ENCODE assay signal across 29 mouse cellular contexts in the genomic region with DNA sequence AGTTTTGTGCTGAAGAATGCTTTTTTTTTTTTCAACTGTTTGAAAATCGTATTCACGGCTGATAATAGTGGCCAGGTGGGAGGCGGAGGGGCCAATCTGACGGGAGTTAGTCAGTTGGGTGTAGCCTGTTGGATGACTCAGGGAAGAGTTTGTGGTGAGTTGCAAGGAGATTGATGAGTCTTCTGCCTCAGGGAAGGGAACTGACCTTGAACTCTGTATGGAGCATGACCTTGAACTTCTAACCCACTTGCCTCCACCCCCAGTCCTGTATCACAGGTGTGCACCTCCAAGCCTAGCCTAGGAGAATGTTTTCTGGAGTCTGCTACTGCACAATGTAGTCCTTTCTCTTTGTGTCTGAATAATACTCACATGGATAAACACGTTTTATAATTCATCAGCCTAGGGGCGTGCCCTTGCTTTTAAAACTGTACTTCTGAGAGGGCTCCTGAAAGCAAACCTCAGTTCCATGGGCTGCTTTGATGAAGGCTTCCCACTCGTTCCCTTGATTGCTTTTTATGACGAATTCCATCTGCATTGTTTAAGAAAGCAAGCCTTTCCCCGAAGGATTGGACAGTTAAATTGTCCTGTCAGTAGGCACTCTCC. TPM values are rescaled to one million over a fixed set of nuclear protein-coding genes. Genes with fewer than 3 reads are reported as not detected.
A peak's percentile ranks its signal among the peaks of the same experiment; 100 is the strongest.
DNase-seq lines count a peak whose midpoint lies in the region; TF ChIP-seq lines count a peak whose summit lies in the region.
"Had no signal": no experiment of that assay in that cellular context is flagged by ENCODE, and none has a peak within 500 bp of the region (broad histone marks: within the 10 kb centered on the region; RNA-seq: fewer than 3 reads in every experiment).

No protein-coding gene starts in this region.

- peak; percentile 99 for DNase-seq in ES-CJ7 (ENCODE audit: low read depth, low spot score)
- peak; percentile 99 for DNase-seq in R1 (ENCODE audit: low read depth, low spot score)
- DNase-seq in ZHBTc4 (ENCODE audit: low read depth, low spot score) = peak; percentile 96
- DNase-seq in ovary, postnatal 10 days (ENCODE audit: low spot score) = no peak
- no peak for DNase-seq in thymus, postnatal 0 days (ENCODE audit: low spot score)
- no peak for DNase-seq in spleen, postnatal 4 days (ENCODE audit: low spot score in 2 of 2)
- DNase-seq: adrenal gland, adult 2 months; adrenal gland, postnatal 10 days; adrenal gland, postnatal 25 days; B cell, adult 2 months; cerebellum, adult 11 months; cerebellum, adult 18-20 months; cerebellum, adult 8-10 months; cerebellum, adult 9-11 months; cerebellum, postnatal 14 days; cerebellum, postnatal 36 days; embryo, embryonic 11 days; forebrain, postnatal 0 days had no signal

- no peaks in the 10 kb centered on the region for H3K9me3 ChIP-seq in E14TG2a.4 (ENCODE audit: low read length)
- H3K9me3 ChIP-seq: embryonic facial prominence, embryonic 13.5 days; embryonic facial prominence, embryonic 15.5 days; forebrain, embryonic 10.5 days; forebrain, embryonic 13.5 days; forebrain, embryonic 15.5 days had no signal

- peaks cover 96% of the 10 kb centered on the region for H3K4me1 ChIP-seq in E14TG2a.4 (replicated peaks; ENCODE audit: low read depth, low read length)
- H3K4me1 ChIP-seq: embryonic facial prominence, embryonic 13.5 days; embryonic facial prominence, embryonic 15.5 days; forebrain, embryonic 13.5 days; forebrain, embryonic 15.5 days had no signal

- peaks cover 57% of the 10 kb centered on the region for H3K36me3 ChIP-seq in E14TG2a.4 (ENCODE audit: insufficient read depth, low read length)
- H3K36me3 ChIP-seq: embryonic facial prominence, embryonic 13.5 days; embryonic facial prominence, embryonic 15.5 days; forebrain, embryonic 15.5 days; G1E had no signal

- no peaks in the 10 kb centered on the region for H3K27me3 ChIP-seq in E14TG2a.4 (ENCODE audit: insufficient read depth, low read length)
- H3K27me3 ChIP-seq: CH12.LX; embryonic facial prominence, embryonic 13.5 days; embryonic facial prominence, embryonic 15.5 days; forebrain, embryonic 13.5 days; forebrain, embryonic 15.5 days; Patski had no signal

- peak overlapping the region; percentile 41 for H3K4me3 ChIP-seq in E14TG2a.4 (replicated peaks; ENCODE audit: low read length)
- H3K4me3 ChIP-seq: embryonic facial prominence, embryonic 13.5 days; embryonic facial prominence, embryonic 15.5 days; erythroblast, embryonic 14.5 days; forebrain, embryonic 10.5 days; forebrain, embryonic 13.5 days; forebrain, embryonic 15.5 days had no signal

- TF ChIP-seq CTCF in E14TG2a.4 (conservative IDR thresholded peaks at IDR 0.05; ENCODE audit: low read length) = no peak

RNA-seq across cellular contexts. Expression of a gene that starts 56.0 kb away (rescaled TPM):
- 20.1 and 20.7 TPM in 2 replicates for polyA plus RNA-seq in thymus, postnatal 0 days (2015; fragmentation: Nextera tagmentation; extraction: Ambion mirVana)

RNA-seq across cellular contexts. Expression of a gene that starts 56.6 kb away (rescaled TPM):
- polyA plus RNA-seq in thymus, postnatal 0 days (2015; fragmentation: Nextera tagmentation; extraction: Ambion mirVana) = 0.06 and 0.14 TPM in 2 replicates
- polyA plus RNA-seq: CD4-positive, CD25-positive, alpha-beta regulatory T cell, adult 4 months; erythroblast, embryonic 14.5 days; G1E had no signal

Comparison
In these comparisons a context has a peak if more than half of its experiments do, and no peak if none do; other contexts are left out.
1. DNase-seq: peak in ES-CJ7 (single experiment), R1 (single experiment) and ZHBTc4 (single experiment); none in ovary, postnatal 10 days (single experiment), thymus, postnatal 0 days (single experiment) and spleen, postnatal 4 days (0 of 2).